Mouse (Mus musculus) erythroblast, adult 5-6 weeks (primary cell): ENCODE measurements around the gene Trit1. TPM values are rescaled to one million over a fixed set of nuclear protein-coding genes. Genes with fewer than 3 reads are reported as not detected.
"Not testable (repeated sequence)": the region's sequence is repeated elsewhere in the genome, so short reads cannot be mapped to it uniquely, and the experiment has no call there.

Experiments
- ATAC-seq: replicated peaks from 2 replicates; pipeline ENCODE4 v1.8.0; 2016; ENCODE audit warnings: moderate number of reproducible peaks, mild to moderate bottlenecking, moderate TSS enrichment, inconsistent platforms; ENCODE audit not compliant: poor library complexity, low FRiP score, severe bottlenecking
- total RNA-seq, 2 experiments: library from RNA; stranded (forward) in 1 of 2; stranded (reverse) in 1 of 2; fragments of 150-400 nt in 1 of 2; fragments of 200-764, 138-1000 nt in 1 of 2; gene quantifications; 2 replicates each; pipeline versions ENCODE4 v1.2.3 to v1.2.4; 2015 to 2017; ENCODE audit warnings: low replicate concordance in 2 of 2

Gene Trit1
- total RNA-seq, 2 experiments from 2014 or later: 2.0 to 3.5 TPM

DNA sequence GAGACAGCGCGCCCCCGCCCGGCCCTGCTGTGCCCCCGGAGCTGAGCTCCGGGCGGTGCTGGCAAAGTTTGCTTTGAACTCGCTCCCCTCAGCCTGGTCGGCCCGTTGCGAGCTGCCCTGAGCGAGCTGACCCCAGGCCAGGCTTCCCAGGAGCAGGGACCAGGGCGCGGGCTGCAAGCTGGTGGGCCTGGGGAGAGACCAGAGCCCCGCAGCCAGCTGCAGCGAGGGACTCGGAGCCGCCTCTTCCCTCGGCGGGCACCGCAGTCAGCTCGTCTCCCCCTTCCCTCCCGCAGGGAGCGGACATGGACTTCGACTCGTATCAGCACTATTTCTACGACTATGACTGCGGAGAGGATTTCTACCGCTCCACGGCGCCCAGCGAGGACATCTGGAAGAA is 20.2 kb upstream of the Trit1 start:
- no peak for ATAC-seq

DNA sequence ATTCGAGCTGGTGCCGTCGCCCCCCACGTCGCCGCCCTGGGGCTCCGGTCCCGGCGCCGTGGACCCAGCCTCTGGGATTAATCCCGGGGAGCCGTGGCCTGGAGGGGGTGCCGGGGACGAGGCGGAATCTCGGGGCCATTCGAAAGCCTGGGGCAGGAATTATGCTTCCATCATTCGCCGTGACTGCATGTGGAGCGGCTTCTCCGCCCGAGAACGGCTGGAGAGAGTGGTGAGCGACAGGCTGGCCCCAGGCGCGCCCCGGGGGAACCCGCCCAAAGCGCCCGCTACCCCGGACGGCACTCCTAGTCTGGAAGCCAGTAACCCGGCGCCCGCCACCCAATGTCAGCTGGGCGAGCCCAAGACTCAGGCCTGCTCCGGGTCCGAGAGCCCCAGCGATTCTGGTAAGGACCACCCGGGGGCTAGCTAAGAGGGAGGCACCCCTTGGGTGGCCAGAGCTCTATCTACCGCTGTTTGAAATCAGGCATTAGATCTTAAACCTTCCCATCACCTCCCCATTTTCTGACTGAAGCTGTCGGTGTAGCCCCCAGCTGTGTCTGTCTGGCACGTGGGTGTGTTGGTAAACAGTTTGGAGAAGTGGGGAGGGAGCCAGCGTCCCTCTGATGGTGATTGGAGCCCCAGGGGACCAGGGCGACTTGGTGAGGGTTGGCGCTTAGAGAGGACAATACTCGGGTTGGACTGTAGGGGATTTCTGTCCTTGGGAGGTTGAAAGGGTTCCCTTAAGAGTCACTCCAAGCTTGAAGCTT is 19.6 kb upstream of the Trit1 start:
- ATAC-seq: no peak

DNA sequence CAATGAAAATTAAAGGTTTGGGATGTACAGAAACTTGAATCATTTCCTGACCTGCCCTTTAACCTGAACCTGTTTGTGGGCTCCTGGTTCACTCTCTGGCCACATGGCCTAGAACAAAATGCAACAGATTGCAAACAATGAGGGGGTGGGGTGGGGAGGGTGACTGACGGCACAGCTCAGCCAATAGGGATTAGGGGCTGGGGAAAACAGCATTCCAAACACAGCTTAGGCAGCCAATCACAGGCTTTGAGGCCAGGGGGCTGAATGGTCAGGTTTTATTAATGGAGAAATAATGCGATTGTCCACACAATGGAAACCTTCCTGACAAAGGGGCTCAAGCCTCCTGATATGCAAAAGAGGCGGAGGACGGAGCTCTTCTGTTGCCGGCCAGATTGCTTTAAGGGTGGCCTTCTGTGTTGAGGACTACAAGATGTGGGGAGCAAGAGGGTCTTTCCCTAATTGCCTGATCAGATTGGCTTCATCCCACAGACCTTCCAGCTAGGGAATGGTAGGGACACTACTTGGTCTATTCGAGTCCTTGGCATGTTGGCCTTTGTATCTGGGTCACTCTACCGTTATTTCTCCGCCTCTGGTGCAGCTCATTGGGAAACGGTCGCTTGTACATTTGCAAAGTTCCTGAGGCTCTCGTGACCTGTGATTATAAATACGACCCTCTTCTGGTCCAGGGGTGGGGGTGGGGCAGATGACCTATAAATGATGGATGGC is 17.7 kb upstream of the Trit1 start:
- no peak for ATAC-seq

DNA sequence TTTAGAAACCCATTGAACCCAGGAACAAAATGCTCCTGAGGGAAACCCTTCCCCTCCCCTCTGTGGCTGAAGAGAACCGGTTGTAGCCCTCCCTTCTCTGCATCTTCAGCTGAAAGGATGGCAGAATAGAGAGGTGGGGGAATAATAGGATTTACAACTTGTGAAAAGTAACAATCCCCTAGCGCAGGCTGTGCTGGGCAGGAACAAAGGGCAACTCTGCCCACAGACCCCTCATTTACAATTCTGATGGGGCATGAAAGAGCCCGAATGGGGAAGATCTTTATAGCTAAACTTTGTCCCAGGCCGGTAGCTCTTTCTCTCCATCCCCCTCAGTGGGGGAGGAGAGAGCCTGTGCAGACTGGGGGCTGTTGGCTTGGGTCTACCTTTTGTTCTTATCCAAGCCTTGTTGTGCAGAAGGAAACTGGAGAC is 17.1 kb upstream of the Trit1 start:
- ATAC-seq: no peak

DNA sequence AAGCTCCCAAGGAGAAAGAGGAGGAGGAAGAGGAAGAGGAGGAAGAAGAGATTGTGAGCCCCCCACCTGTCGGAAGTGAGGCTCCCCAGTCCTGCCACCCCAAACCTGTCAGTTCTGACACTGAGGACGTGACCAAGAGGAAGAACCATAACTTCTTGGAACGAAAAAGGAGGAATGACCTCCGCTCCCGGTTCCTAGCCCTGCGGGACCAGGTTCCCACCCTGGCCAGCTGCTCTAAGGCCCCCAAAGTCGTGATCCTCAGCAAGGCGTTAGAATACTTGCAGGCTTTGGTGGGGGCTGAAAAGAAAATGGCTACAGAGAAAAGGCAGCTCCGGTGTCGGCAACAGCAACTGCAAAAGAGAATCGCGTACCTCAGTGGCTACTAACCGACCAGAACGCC is 16.3 kb upstream of the Trit1 start:
- no peak for ATAC-seq

DNA sequence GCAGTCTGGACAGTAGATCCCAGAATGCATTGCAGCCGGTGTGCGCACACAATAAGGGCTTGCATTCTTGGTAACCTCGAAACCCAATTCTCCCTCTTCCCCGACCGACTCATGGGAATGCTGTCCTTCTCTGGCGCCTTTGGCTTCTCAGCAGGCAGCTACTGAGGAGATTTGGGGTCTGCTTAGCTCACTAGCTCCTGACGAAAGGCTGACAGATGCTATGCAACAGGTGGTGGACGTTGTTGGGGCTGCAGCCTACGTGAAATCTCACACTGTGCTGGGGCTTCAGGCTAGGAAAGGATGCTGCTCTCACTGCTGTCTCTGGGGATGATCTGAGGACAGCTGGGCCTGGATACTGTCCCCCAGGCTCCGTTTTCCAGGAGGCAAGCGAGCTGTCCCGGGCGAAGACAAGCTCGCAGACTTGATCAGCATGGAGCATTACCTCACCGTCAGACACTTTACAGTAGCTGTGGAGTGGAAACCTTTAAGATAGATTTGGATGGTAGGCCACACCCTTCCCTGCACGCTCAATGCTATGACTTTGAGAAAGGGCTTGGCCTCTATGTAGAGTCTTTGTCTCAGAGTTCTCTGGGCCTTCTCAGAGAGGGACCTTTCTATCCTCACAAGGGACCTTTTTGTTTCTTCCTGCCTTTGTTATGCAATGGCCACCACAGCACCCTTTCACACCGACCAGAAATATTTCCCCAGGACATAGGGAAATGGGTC is 15.6 kb upstream of the Trit1 start:
- no peak for ATAC-seq

DNA sequence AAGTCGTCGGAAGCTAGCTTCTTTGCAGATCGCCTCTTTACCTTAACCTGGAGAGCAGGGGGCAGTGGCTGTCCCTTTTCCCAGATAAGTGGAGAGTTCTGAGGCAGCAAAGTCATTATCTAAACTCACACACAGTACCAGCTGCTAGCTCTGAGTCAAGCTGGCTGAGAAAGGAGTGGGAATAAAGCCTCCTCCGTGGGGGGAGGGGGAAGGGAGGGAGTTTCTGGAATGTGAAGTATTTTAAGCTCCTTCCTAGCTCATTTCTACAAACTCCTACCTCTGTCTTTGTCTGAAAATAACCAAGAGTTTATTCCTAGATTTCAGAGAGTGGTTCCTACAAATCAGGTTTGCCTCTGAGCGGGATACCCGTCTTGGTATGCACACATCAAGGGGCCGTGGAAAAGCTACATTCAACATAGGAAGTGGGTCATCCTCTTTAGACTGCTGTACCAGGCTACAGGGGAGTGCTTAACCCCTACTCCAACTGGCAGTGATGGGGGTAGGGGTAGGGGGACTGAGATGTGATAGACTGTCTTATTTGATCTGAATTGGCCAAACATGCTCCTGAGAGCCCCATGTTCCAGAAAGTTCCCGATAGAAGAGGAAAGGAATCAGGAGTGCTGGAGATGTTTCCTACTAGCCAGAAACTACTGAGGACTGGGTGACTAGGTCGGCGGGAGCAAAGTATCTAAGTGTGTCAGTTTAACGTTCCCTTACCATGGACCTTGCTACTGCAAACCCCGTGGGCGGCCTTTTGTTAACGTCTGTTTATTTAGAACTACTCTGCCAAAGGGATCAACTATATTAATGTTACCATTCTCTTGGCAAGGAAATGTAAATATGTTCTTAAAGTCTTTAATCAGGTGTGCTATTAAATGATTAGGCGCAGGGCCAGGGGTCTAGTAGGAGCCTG is 11.1 kb upstream of the Trit1 start:
- no peak for ATAC-seq

DNA sequence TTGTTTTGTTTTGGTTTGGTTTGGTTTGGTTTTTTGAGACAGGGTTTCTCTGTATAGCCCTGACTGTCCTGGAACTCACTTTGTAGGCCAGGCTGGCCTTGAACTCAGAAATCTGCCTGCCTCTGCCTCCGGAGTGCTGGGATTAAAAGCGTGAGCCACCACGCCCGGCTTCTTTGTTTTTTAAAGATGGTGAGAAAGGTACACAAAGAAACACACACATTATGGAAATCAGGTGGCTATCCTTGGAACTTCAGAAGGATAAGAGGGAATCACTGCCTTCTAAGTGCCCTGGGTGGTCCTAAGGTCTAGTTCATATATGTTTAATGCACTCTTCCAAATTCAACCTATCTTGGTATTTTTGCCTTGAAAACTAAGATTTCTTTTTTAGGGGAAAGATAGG is 3.9 kb upstream of the Trit1 start:
- ATAC-seq: not testable (repeated sequence)

DNA sequence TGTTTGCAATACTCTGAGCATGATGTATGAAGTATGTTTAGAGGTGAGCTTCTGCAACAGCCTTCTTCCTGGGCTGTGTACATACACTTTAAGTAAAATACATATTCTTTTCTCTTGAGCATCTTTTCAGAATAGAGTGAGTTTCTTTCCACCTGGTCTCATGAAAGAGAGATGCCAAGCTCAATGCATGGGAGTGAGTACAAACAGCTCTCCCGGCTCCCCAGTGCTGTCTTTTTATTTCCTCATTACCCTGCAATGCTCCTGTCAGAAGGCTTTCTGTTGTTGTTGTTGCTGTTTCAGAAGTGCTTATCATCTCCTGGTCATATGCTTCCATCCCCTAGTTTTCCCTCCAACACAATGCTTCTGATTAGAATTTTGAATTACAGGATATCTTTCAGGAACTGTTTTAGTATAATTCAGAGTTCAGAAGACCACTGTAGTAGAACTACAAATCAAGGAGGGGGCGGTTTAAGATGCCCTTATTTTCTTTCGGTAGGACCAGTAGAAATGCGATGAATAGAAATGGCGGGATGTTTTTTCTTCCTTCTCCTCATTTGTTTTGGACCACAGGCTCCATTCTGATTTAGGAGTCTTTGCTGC is 3.0 kb upstream of the Trit1 start:
- ATAC-seq: no peak

DNA sequence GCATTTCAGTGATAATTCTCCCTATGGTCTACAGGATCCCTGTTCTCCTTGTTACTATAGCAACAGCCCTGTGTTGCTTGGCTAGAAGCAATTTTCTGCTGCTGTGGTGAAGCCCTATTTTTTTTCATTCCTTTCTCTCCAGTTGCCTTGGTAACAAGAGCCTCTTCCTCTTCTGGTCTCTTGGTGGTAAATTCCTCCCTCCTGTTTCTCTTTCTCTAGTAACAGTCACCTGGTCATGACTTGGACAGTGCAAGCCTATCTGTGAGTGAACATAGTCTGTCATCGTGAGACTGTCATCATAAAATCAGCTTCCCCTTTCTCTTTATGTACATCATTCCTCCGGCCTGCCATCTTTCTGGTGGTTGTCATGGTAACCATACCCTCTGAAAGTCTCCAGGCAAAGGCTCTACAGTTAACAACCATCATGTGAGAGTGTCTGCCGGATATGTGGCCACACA is 2.4 kb upstream of the Trit1 start:
- ATAC-seq: no peak

DNA sequence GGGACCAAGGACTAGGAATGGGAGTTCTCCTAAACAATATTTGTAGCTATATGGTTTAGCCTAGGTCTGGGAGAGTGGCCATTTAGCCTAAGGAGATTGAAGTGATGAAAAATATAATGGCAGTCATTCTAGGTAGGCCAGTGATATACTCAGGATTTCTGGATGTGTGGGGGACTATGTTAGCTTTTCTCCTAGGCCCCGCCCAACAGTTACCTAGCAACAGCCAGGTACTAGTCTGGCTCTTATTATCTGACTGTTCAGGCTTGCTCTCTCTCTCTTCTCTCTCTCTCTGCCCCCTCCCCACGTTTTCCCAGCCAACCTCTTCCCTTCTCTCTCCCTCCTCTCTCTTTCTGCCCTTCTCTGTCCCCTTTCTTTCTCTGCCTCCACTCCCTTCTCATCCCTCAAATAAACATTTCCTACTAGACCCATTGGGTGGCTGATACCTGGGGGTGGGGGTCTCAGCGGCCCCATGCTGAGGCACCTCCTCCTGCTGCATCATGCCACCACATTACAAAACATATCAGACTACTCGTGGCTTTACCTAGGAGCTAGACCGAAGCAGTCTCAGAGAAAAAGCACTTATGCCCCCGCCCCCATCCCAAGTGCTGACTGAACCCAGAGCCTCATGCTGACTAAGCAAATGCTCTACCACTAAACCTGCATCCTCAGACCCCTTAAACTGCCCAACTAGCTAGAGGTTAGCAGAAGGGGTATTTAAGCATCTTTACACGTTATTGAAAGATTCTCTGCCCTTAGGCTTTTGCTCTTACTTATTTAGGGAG is 1.7 kb upstream of the Trit1 start:
- no peak for ATAC-seq

DNA sequence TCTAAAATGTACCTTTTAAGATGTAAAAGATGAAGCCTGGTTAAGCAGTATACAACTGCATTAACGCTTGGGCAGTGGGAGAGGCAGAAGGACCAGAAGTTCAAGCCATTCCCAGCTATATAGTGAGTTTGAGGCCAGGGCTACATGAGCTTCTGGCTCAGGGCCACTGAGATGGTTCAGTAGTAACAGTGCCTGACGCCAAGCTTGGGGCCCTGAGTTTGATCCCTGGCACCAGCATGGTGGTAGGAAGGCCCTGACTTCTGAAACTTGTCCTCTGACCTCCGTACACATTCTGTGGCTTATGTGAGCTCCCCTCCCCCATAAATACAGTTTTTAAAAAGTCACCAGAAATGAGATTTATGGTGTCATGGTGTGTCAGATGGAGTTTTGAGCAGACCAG is 5.2 kb downstream of the Trit1 start:
- ATAC-seq: no peak

DNA sequence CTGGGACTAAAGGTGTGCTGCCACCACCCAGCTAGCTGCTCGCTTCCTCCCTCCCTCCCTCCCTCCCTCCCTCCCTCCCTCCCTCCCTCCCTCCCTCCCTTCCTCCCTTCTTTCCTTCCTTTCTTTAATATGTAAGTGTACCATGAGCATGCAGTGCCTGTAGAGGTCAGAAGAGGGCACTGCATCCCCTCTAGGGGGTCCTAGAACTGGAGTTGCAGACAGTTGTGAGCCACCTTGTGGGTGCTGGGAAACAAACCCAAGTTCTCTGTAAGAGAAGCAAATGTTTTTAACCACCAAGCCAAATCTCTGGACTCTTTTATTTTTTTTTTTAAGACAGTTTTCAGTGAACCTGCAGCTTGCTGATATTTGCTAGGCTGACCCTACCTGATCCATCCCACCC is 6.5 kb downstream of the Trit1 start:
- no peak for ATAC-seq

DNA sequence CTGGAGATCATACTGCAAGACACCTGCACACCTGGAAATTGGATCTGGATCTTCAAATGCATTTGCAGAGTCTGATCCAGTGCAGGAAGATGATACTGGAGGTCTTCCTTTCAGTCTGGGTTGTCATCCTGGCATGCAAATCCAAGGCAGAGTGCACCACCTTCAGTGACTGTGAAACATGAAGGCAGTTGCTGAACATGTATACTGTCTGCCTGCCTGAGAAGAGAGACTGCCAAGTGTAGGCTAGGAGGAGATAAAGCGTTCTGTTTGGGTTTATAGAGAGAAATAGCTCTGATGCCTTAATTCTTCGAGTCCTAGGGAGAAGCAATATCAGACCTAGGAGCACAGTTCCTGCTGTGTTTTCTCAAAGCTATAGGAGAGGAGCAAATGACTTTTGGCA is 9.0 kb downstream of the Trit1 start:
- ATAC-seq: no peak

DNA sequence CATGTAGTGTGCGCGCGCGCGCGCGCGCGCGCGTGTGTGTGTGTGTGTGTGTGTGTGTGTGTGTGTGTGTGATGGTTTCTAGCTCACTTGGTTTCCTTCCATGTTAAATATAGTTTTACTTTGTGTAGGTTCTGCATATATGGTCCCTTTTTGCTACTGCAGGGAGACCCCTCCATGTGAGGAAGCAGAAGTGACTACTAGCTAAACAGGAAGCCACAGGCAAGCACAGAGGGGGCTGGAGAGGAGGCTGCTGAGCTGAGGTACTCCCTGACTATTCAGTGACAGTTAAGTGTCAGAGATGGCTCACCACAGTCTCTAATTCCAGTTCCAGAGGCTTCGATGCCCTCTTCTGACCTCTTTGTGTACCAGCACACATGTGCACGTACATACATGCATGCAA is 9.8 kb downstream of the Trit1 start:
- ATAC-seq: no peak

DNA sequence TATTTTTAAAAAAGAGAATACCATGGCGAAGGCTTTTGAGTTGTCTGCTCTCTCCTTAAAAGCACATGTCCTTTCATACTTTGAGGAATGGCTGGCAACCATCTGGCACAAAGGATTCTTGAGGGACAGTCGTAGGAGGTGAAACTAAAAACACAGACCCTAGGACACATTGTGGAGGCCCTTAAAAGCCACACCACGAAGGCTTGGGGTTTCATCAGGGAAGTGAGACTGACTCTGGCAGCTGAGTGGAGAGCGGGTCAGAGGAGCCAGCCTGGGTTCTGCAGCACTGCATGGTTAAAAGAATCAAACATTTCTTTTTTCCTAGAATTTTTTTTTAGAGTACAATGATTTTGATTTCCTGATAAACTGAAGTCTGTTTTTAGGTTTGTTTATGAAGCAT is 10.2 kb downstream of the Trit1 start:
- no peak for ATAC-seq

DNA sequence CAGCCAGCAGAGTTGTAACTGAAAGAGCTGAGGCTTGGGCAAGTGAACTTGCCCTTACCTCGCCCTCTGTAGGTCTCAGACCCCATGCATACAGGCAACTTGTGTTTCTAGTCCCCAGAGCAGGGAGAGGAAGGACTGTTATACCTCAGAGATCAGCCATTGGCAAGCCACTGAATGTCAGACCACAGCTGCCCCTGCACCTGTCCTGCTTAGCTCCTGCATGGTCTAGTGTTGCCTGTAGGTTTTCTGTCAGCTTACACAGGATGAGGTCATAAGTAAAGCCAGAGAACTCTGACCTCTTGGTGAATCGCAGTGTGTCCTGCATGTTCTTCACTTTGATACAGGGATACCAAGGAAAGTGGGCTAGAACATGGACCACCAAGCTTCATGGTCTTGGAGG is 18.4 kb downstream of the Trit1 start:
- no peak for ATAC-seq

DNA sequence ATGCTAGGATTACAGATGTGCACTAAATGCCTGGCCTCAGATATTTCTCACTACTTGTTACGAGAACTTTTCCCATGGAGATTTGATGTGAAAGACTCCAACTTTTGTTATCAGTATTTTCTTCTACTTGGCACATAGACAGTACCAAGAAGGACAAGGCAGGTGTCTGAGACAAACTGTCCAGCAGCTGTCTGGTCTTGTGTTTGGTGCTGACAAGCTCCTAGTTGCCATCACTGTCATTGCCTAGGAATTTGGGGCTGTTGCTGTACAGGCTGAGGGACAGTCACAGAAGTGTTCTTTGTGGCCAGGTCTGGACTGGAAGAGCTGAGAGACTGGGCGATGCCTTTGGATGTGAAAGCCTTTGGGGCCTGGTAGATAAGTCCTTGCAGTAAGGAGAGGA is 19.2 kb downstream of the Trit1 start:
- ATAC-seq: no peak

DNA sequence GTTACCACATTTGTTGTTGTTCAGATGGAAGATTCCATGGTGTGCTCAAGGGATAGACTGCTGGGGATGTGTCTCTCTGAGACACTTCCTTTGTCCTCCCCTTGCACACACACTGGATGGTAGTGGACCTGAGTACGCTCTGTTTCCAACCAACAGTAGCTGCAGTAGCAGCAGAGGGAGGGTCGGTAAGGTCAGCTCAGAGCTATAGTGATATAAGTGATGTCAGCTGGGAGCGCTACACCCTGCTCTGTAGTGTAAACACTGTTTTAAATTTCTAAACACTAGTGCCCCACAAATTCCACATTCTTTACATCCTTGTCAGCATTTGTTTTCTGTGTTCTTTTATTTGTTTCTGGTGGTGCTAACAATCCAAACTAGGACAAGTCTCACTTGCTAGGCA is 20.3 kb downstream of the Trit1 start:
- no peak for ATAC-seq
